Mouse (Mus musculus) stomach, embryonic 15.5 days (tissue): ENCODE measurements around the gene Taf4. TPM values are rescaled to one million over a fixed set of nuclear protein-coding genes. Genes with fewer than 3 reads are reported as not detected.

Source experiments
- ATAC-seq: fragments of 200-750 bp; cut with Nextera tagmentation; 2 replicates; pipeline ENCODE4 v1.8.0; 2017; ENCODE audit warnings: low read depth, moderate number of reproducible peaks, moderate TSS enrichment; ENCODE audit not compliant: insufficient read depth, low FRiP score
- H3K27ac ChIP-seq: fragments of 300-500 bp; sonication (generic); 2 replicates; pipeline ENCODE4 v1.5.1; 2015; ENCODE audit warnings: mild to moderate bottlenecking, inconsistent platforms
- H3K27me3 ChIP-seq: fragments of 300-500 bp; sonication (generic); replicated peaks from 2 replicates; pipeline ENCODE4 v1.6.1; 2015; ENCODE audit warnings: inconsistent platforms
- H3K36me3 ChIP-seq: fragments of 300-500 bp; sonication (generic); 2 replicates; pipeline ENCODE4 v1.6.1; 2015; ENCODE audit warnings: inconsistent platforms
- H3K4me1 ChIP-seq: fragments of 300-500 bp; sonication (generic); 2 replicates; pipeline ENCODE4 v1.6.1; 2015; ENCODE audit warnings: inconsistent platforms
- H3K4me2 ChIP-seq: fragments of 300-500 bp; sonication (generic); 2 replicates; pipeline ENCODE4 v1.6.1; 2015; ENCODE audit warnings: mild to moderate bottlenecking, inconsistent platforms
- H3K4me3 ChIP-seq: fragments of 300-500 bp; sonication (generic); replicated peaks from 2 replicates; pipeline ENCODE4 v1.5.1; 2015; ENCODE audit warnings: inconsistent platforms
- H3K9ac ChIP-seq: fragments of 300-500 bp; sonication (generic); 2 replicates; pipeline ENCODE4 v1.6.1; 2015; ENCODE audit warnings: inconsistent platforms
- H3K9me3 ChIP-seq: fragments of 300-500 bp; sonication (generic); 2 replicates; pipeline ENCODE4 v1.6.1; 2016; ENCODE audit warnings: inconsistent platforms
- WGBS: fragments of 180-500 bp; shearing (Covaris S2); methylation state at CpG from one replicate; pipeline ENCODE4 v1.1.7; 2015; 5-methylcytosine and 5-hydroxymethylcytosine counted together
- polyA plus RNA-seq: library from polyadenylated mRNA; unstranded; fragments of >200 nt; fragmentation: Nextera tagmentation; extraction: Ambion mirVana; gene quantifications from 2 replicates; pipeline ENCODE4 v1.2.1, GENCODE M21; 2015

Gene Taf4
- polyA plus RNA-seq, 1 experiment from 2014 or later = 3.7 TPM

DNA sequence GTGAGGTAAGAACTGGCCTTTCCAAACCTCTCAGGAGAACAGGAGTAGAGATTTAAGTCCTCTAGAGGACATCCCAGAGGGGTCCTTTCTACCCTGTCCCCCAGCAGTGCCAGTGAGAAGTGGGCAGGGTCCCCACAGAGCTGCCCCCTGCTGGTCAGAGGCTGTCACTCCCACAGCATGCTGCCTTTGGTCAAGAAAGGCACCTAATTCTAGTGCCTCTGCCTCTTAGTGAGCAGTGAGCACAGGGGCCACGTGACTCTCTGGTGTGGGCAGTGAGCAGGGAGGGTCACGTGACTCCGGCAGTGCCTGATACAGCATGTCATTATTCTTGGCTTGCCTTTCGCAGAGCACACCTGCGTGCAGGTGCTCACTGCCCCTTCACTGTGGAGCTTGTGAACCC lies 103.1 kb downstream of the Taf4 start:
- H3K4me2 ChIP-seq = no peak overlapping the region
- 43% methylated on average over 5 of the region's 5 CpGs for WGBS
- no peaks in the 10 kb centered on the region for H3K27me3 ChIP-seq
- ATAC-seq = peak; percentile 51; the same call in 1 of the 2 replicates
- no peak overlapping the region for H3K4me3 ChIP-seq
- H3K27ac ChIP-seq = no peak overlapping the region
- no peaks in the 10 kb centered on the region for H3K9me3 ChIP-seq
- no peaks in the 10 kb centered on the region for H3K36me3 ChIP-seq
- no peak overlapping the region for H3K9ac ChIP-seq
- H3K4me1 ChIP-seq = no peaks in the 10 kb centered on the region

DNA sequence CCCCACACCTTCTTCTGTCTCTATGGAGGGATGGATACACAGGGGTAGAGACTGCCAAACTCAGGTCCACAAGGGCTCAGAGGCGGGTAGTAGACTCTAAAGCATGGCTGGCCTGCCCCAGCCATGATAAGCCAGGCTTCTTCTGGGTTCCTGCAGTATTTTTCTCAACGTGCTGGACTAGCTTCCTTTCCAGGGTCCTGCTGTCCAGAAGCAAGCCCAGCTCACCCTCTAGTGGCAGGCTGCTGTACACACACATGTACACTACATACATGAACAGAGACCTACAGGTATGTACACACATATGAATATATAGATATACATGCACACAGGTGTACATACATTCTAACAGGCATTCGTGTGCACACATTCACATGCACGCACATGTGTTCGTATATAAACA lies 103.7 kb downstream of the Taf4 start:
- Histone ChIP-seq H3K9me3 (no peaks in the 10 kb centered on the region), H3K36me3 (no peaks in the 10 kb centered on the region), H3K4me2 (no peak overlapping the region), H3K27ac (no peak overlapping the region), H3K27me3 (no peaks in the 10 kb centered on the region), H3K9ac (no peak overlapping the region), H3K4me1 (no peaks in the 10 kb centered on the region), H3K4me3 (no peak overlapping the region)
- no peak for ATAC-seq
- 61% methylated on average over 5 of the region's 5 CpGs for WGBS

GRCm38 (mm10) chr2:179869871-179870270 lies 106.6 kb downstream of the Taf4 start:
- Histone ChIP-seq H3K4me3 (no peak overlapping the region), H3K27me3 (no peaks in the 10 kb centered on the region), H3K4me1 (no peaks in the 10 kb centered on the region), H3K9ac (no peak overlapping the region), H3K4me2 (no peak overlapping the region), H3K9me3 (no peaks in the 10 kb centered on the region), H3K27ac (no peak overlapping the region), H3K36me3 (no peaks in the 10 kb centered on the region)
- ATAC-seq = no peak
- 37% methylated on average over 2 of the region's 2 CpGs for WGBS

GRCm38 (mm10) chr2:179867669-179868068 lies 108.8 kb downstream of the Taf4 start:
- 65% methylated on average over 3 of the region's 3 CpGs for WGBS
- ATAC-seq = no peak
- no peak overlapping the region for H3K4me3 ChIP-seq
- no peaks in the 10 kb centered on the region for H3K27me3 ChIP-seq
- no peak overlapping the region for H3K9ac ChIP-seq
- H3K4me1 ChIP-seq = no peaks in the 10 kb centered on the region
- H3K36me3 ChIP-seq = no peaks in the 10 kb centered on the region
- H3K4me2 ChIP-seq = no peak overlapping the region
- no peak overlapping the region for H3K27ac ChIP-seq
- H3K9me3 ChIP-seq = no peaks in the 10 kb centered on the region

DNA sequence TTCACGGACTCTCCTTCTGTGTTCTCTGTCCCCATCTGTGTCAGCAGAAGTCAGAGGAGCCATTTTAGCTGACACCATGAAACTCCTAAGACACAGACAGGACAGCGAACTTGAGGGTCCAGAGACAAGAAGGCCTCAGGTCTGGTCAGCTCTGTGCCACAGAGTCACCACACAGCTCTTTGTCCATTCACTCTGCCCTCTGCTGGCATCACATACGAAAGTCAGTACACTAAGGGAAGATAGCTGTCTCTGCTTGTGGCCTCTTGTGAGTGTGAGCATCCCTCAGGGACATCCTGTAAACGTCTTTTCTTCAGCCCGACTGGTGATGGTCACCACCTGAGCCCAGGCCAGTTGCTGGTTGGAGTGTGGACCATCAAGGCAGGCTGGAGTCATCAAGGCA lies 111.3 kb downstream of the Taf4 start:
- no peak for ATAC-seq
- Histone ChIP-seq H3K27me3 (no peaks in the 10 kb centered on the region), H3K4me3 (no peak overlapping the region), H3K27ac (no peak overlapping the region), H3K9ac (no peak overlapping the region), H3K4me1 (no peaks in the 10 kb centered on the region), H3K9me3 (no peaks in the 10 kb centered on the region), H3K36me3 (no peaks in the 10 kb centered on the region), H3K4me2 (no peak overlapping the region)
- WGBS = 65% methylated on average over 5 of the region's 5 CpGs

DNA sequence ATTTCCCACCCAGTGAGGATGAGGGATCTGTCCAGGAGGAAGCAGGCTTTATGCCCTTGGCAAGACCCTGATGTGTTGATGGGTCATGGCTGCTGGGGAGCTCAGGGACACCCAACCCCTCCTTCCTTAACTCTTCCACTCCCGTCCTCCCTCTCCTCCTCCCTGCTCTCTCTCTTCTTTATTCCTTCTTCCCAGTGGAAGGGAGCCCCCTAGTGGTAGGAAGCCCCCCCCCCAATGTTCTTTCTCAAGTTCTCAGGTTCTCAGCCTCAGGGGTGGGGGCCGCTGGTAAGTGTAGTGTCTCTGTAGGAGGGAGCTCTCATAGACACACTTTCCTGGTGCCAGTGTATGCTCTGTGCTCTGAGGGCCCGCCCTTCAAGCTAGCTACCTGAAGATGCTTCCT lies 113.2 kb downstream of the Taf4 start:
- Histone ChIP-seq H3K27ac (no peak overlapping the region), H3K36me3 (no peaks in the 10 kb centered on the region), H3K4me1 (no peaks in the 10 kb centered on the region), H3K9ac (no peak overlapping the region), H3K9me3 (no peaks in the 10 kb centered on the region), H3K4me2 (no peak overlapping the region), H3K27me3 (no peaks in the 10 kb centered on the region), H3K4me3 (no peak overlapping the region)
- WGBS = 73% methylated on average over 3 of the region's 3 CpGs
- no peak for ATAC-seq

DNA sequence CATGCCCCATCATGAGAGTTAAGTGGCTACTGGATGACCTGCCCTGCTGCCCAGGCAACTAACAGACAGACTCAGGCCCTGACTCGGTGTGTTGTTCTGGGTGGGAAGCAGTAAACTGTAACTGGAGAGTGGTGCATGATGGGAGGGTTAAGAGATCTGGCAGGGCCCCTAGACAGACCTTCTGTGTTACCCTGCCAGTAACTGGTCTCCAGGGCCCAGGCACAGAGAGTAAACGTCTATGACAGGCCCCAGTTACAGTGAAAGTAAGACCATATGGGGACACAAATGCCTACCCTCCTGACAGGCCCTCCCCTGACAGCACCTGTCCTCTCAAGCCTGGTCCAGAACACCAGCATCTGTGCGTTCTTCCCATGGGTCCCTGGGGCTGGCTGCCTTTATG lies 113.8 kb downstream of the Taf4 start:
- no peaks in the 10 kb centered on the region for H3K4me1 ChIP-seq
- no peak overlapping the region for H3K27ac ChIP-seq
- no peaks in the 10 kb centered on the region for H3K9me3 ChIP-seq
- no peaks in the 10 kb centered on the region for H3K36me3 ChIP-seq
- no peak overlapping the region for H3K9ac ChIP-seq
- H3K4me3 ChIP-seq = no peak overlapping the region
- no peak overlapping the region for H3K4me2 ChIP-seq
- 81% methylated on average over 3 of the region's 3 CpGs for WGBS
- ATAC-seq = no peak
- no peaks in the 10 kb centered on the region for H3K27me3 ChIP-seq

Other genes starting within 250 kb of the Taf4 start
- 6.0 and 8.1 TPM in 2 replicates for gene Lsm14b, start 48.3 kb upstream of the Taf4 start, polyA plus RNA-seq
- gene Psma7, start 65.8 kb upstream of the Taf4 start, polyA plus RNA-seq = 558 and 580 TPM in 2 replicates
- gene Ss18l1, start 65.9 kb upstream of the Taf4 start, polyA plus RNA-seq = 4.1 and 4.4 TPM in 2 replicates
- gene Mtg2, start 93.9 kb upstream of the Taf4 start, polyA plus RNA-seq = 25.2 and 25.9 TPM in 2 replicates
- gene Hrh3, start 127.8 kb upstream of the Taf4 start, polyA plus RNA-seq = 0.08 and 0.18 TPM in 2 replicates
- 34.2 and 37.3 TPM in 2 replicates for gene Osbpl2, start 142.7 kb upstream of the Taf4 start, polyA plus RNA-seq
- 141 and 172 TPM in 2 replicates for gene Adrm1, start 194.8 kb upstream of the Taf4 start, polyA plus RNA-seq
- 45.6 and 47.5 TPM in 2 replicates for gene Lama5, start 249.2 kb upstream of the Taf4 start, polyA plus RNA-seq